Mouse (Mus musculus) C2C12 (cell line): ENCODE results near the gene Hpgds. TPM values are rescaled to one million over a fixed set of nuclear protein-coding genes. Genes with fewer than 3 reads are reported as not detected.

Experiments
- H3K27me3 ChIP-seq: one replicate; pipeline ENCODE4 v1.6.1; 2011; ENCODE audit not compliant: control insufficient read depth, insufficient read depth, insufficient read length
- H3K36me3 ChIP-seq: one replicate; pipeline ENCODE4 v1.6.1; 2011; ENCODE audit not compliant: control insufficient read depth, insufficient read depth
- H3K4me3 ChIP-seq: one replicate; pipeline ENCODE4 v1.5.1; 2011; ENCODE audit warnings: mild to moderate bottlenecking, control low read depth; ENCODE audit not compliant: poor library complexity, insufficient read depth, severe bottlenecking
- H3K79me2 ChIP-seq: one replicate; pipeline ENCODE4 v1.6.1; 2011; ENCODE audit not compliant: control insufficient read depth, insufficient read depth
- H3K79me3 ChIP-seq: one replicate; pipeline ENCODE4 v1.6.1; 2011; ENCODE audit warnings: low read depth, control low read depth
- H3ac ChIP-seq: one replicate; pipeline ENCODE3; 2011; ENCODE audit warnings: low read depth; ENCODE audit not compliant: control insufficient read depth, insufficient read length
- CEBPB ChIP-seq: IDR thresholded peaks from one replicate; pipeline ENCODE4 v1.6.1; 2011; ENCODE audit warnings: low read depth, mild to moderate bottlenecking, control low read depth, moderate library complexity
- CTCF ChIP-seq: IDR thresholded peaks from one replicate; pipeline ENCODE4 v1.5.1; 2011; ENCODE audit not compliant: control insufficient read depth, insufficient read depth, insufficient read length
- FOSL1 ChIP-seq: IDR thresholded peaks from one replicate; pipeline ENCODE4 v1.8.0; 2011; ENCODE audit warnings: mild to moderate bottlenecking, low read length; ENCODE audit not compliant: poor library complexity, insufficient read depth, severe bottlenecking
- MAX ChIP-seq: IDR thresholded peaks from one replicate; pipeline ENCODE4 v1.6.1; 2011; ENCODE audit warnings: mild to moderate bottlenecking, control low read depth
- MYOD1 ChIP-seq: IDR thresholded peaks from one replicate; pipeline ENCODE4 v1.6.1; 2011; ENCODE audit warnings: low read depth; ENCODE audit not compliant: control insufficient read depth, insufficient read length
- MYOG ChIP-seq: IDR thresholded peaks from one replicate; pipeline ENCODE4 v1.6.1; 2011; ENCODE audit not compliant: control insufficient read depth, insufficient read length; ENCODE audit errors: extremely low read depth
- USF1 ChIP-seq: IDR thresholded peaks from one replicate; pipeline ENCODE4 v1.6.1; 2011; ENCODE audit warnings: low read depth, mild to moderate bottlenecking, control low read depth, moderate library complexity
- polyA plus RNA-seq: library from polyadenylated mRNA; unstranded; fragments of >200 nt; fragmentation: generic; extraction: Trizol; gene quantifications from one replicate; pipeline ENCODE4 v1.2.1, GENCODE M21; 2012; ENCODE audit warnings: missing spikeins

Hpgds gene
- polyA plus RNA-seq, 1 experiment = 0.07 TPM

DNA sequence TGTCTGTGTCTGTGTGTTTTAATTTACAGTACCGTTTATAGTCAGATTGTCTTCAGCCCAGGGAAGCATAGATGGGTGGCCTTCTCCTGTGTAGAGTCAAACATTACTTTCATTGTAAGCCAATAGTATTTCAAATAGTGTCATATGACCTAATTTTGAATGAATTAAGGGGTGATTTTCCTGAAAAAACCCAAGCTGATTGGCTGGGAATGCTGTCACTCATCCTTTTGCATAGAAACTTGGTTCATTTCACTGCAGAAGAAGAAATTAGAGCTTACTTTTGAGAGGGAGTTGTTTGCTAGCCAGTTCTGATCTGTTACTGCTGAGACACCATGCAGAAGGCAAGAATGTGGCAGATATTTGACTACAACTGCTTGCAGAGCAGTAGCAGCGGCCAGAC, 69.5 kb downstream of the Hpgds start:
- no peak overlapping the region for H3K4me3 ChIP-seq
- TF ChIP-seq USF1 = no peak
- no peak for TF ChIP-seq MAX
- no peak for TF ChIP-seq CTCF
- no peak for TF ChIP-seq CEBPB
- no peak for TF ChIP-seq MYOD1
- no peak for TF ChIP-seq MYOG
- no peak for TF ChIP-seq FOSL1
- peaks cover 4% of the 10 kb centered on the region for H3K79me3 ChIP-seq
- no peak overlapping the region for H3ac ChIP-seq
- no peaks in the 10 kb centered on the region for H3K27me3 ChIP-seq
- H3K79me2 ChIP-seq = no peaks in the 10 kb centered on the region
- peaks cover 84% of the 10 kb centered on the region for H3K36me3 ChIP-seq

Other genes with a start within 250 kb of the Hpgds start
- gene Smarcad1, start 102.3 kb downstream of the Hpgds start, polyA plus RNA-seq = 27.9 TPM
- gene C130060K24Rik, start 236.2 kb upstream of the Hpgds start, polyA plus RNA-seq = not detected